In genomic region chr9:94540343-94541095, GRCm38 (mm10) we compare ENCODE assay signal across 9 mouse cellular contexts. TPM values are rescaled to one million over a fixed set of nuclear protein-coding genes. Genes with fewer than 3 reads are reported as not detected.
DNase-seq lines count a peak whose midpoint lies in the region; ATAC-seq and TF ChIP-seq lines count a peak whose summit lies in the region.
"Had no signal": no experiment of that assay in that cellular context is flagged by ENCODE, and none has a peak within 500 bp of the region (broad histone marks: within the 10 kb centered on the region; RNA-seq: fewer than 3 reads in every experiment).

No protein-coding gene starts in this region.

- 0 out of 4 replicates have a peak overlapping the region, but pooled peaks of 1 of the 2 experiments have one; percentile 79 for H3K4me3 ChIP-seq in heart, embryonic 14.5 days (ENCODE audit: control insufficient read depth in 1 of 2, insufficient read depth in 1 of 2, low read depth in 1 of 2, low read length in 2 of 2)
- peak overlapping the region; percentile 24 to 36; a peak in 2 of 4 replicates for H3K4me3 ChIP-seq in ES-E14 (ENCODE audit: insufficient read depth in 1 of 2, low read depth in 1 of 2, low read length in 2 of 2, poor library complexity in 1 of 2, severe bottlenecking in 1 of 2)
- H3K4me3 ChIP-seq in thymus, adult 2 months (ENCODE audit: control insufficient read depth, insufficient read depth, low read length): no peak overlapping the region

- DNase-seq in heart, postnatal 14 days: no peak
- peak; percentile 34 for DNase-seq in 3134 (ENCODE audit: extremely low read depth, insufficient read length, low spot score)
- DNase-seq in ES-E14 (ENCODE audit: low read depth, low spot score): no peak
- DNase-seq in liver: peak; percentile 74
- DNase-seq in thymus, adult 2 months: no peak
- DNase-seq in cerebellum, postnatal 36 days: no peak
- DNase-seq: kidney, postnatal 14 days; lung, postnatal 10 days had no signal

- TF ChIP-seq POLR2A in thymus, adult 2 months (IDR thresholded peaks at IDR 0.05; ENCODE audit: control insufficient read depth, extremely low read depth, insufficient read depth, low read length, poor library complexity): no peak

- intact Hi-C loops in heart, postnatal 14 days (cut with DNase I): no loop called here

- 42% methylated on average over 10 of the region's 10 CpGs for WGBS in heart, embryonic 14.5 days
- WGBS in thymus, adult 2 months: 52% methylated on average over 10 of the region's 10 CpGs

- no peaks in the 10 kb centered on the region for H3K36me3 ChIP-seq in heart, embryonic 14.5 days (ENCODE audit: control insufficient read depth, insufficient read depth, low read length)
- no peaks in the 10 kb centered on the region for H3K36me3 ChIP-seq in ES-E14 (ENCODE audit: control insufficient read depth, insufficient read depth, low read length, poor library complexity, severe bottlenecking)
- no peaks in the 10 kb centered on the region for H3K36me3 ChIP-seq in thymus, adult 2 months (ENCODE audit: control insufficient read depth, insufficient read depth, low read length)

- in situ Hi-C loops in ES-E14 (cut with MboI; ENCODE audit: low sequenced_read_pairs in 2 of 2, unreplicated experiment in 2 of 2): no loop called here

- no peaks in the 10 kb centered on the region for H3K27me3 ChIP-seq in heart, embryonic 14.5 days (ENCODE audit: control insufficient read depth, insufficient read depth, low read length)
- no peaks in the 10 kb centered on the region for H3K27me3 ChIP-seq in thymus, adult 2 months (ENCODE audit: control insufficient read depth, insufficient read depth, low read length)

- H3K4me2 ChIP-seq in heart, embryonic 14.5 days (ENCODE audit: low read length): peak overlapping the region; percentile 73

- H3K27ac ChIP-seq in heart, embryonic 14.5 days (replicated peaks in 1 of 2; ENCODE audit: control insufficient read depth in 1 of 2, insufficient read depth in 1 of 2, low read depth in 2 of 2, low read length in 2 of 2): no peak overlapping the region
- peak overlapping the region; percentile 83; the same call in 1 of the 2 replicates for H3K27ac ChIP-seq in ES-E14 (ENCODE audit: insufficient read depth, low read depth, low read length, poor library complexity, severe bottlenecking)
- no peak overlapping the region for H3K27ac ChIP-seq in thymus, adult 2 months (ENCODE audit: control insufficient read depth, insufficient read depth, low read length)

- TF ChIP-seq CTCF in thymus, adult 2 months (IDR thresholded peaks at IDR 0.05; ENCODE audit: borderline replicate concordance, control insufficient read depth, extremely low read depth, insufficient read depth, low read length, poor library complexity): no peak

- ATAC-seq in heart, embryonic 14.5 days (ENCODE audit: insufficient number of reproducible peaks, insufficient read depth, low FRiP score, low read depth): no peak

- no peak overlapping the region for H3K9ac ChIP-seq in heart, embryonic 14.5 days (ENCODE audit: low read length)
- H3K9ac ChIP-seq in ES-E14 (ENCODE audit: insufficient read depth, low read depth, low read length, poor library complexity, severe bottlenecking): peak overlapping the region; percentile 65; the same call in 1 of the 2 replicates

- no peaks in the 10 kb centered on the region for H3K9me3 ChIP-seq in heart, embryonic 14.5 days (ENCODE audit: control insufficient read depth, low read length)
- H3K9me3 ChIP-seq in ES-E14 (ENCODE audit: control insufficient read depth, insufficient read depth, low read depth, low read length): no peaks in the 10 kb centered on the region

- H3K4me1 ChIP-seq in heart, embryonic 14.5 days (ENCODE audit: control insufficient read depth in 2 of 2, insufficient read depth in 2 of 2, low read length in 2 of 2): peaks cover 0 to 4% of the 10 kb centered on the region in 2 experiments; a peak in 2 of 4 replicates
- H3K4me1 ChIP-seq in ES-E14 (ENCODE audit: control insufficient read depth in 2 of 2, insufficient read depth in 2 of 2, low read length in 2 of 2, poor library complexity in 1 of 2): peaks cover 0 to 8% of the 10 kb centered on the region in 2 experiments; a peak in 2 of 4 replicates
- peaks cover 2% of the 10 kb centered on the region; the same call in 1 of the 2 replicates for H3K4me1 ChIP-seq in thymus, adult 2 months (replicated peaks; ENCODE audit: control insufficient read depth, insufficient read depth, low read length)

TF ChIP-seq in ES-E14, 5 proteins besides CTCF, POLR2A, EP300 and RAD21:
- no peak for TF ChIP-seq ZC3H11A (IDR thresholded peaks at IDR 0.05; ENCODE audit: borderline replicate concordance, low read depth, low read length)
- TF ChIP-seq ZNF384 (IDR thresholded peaks at IDR 0.05; ENCODE audit: low read depth, low read length): no peak
- no peak for TF ChIP-seq CHD2 (IDR thresholded peaks at IDR 0.05; ENCODE audit: low read depth, low read length)
- TF ChIP-seq MAFK (IDR thresholded peaks at IDR 0.05; ENCODE audit: insufficient read depth, low read depth, low read length): peak; percentile 92
- no peak for TF ChIP-seq HCFC1 (IDR thresholded peaks at IDR 0.05; ENCODE audit: borderline replicate concordance, insufficient read depth, low read length)

RNA-seq across cellular contexts. Expression of gene 1190002N15Rik, which starts 2.6 kb away (rescaled TPM):
- polyA plus RNA-seq in heart, embryonic 14.5 days (2014; fragmentation: Nextera tagmentation; extraction: Ambion mirVana): 49.7 and 56.2 TPM in 2 replicates
- 10 to 100 TPM; 27.3 to 27.5 TPM for total RNA-seq in heart, postnatal 14 days (2021)
- 24.9 and 31.2 TPM in 2 replicates for total RNA-seq in ES-E14 (2012; rRNA removed)
- polyA plus RNA-seq in thymus, adult 2 months (2012; rRNA removed): 22.4 and 26.8 TPM in 2 replicates

Comparison
In these comparisons a context has a peak if more than half of its experiments do, and no peak if none do; other contexts are left out.
1. DNase-seq: peak in 3134 (single experiment) and liver (single experiment); none in heart, postnatal 14 days (0 of 2), ES-E14 (single experiment), thymus, adult 2 months (single experiment) and cerebellum, postnatal 36 days (0 of 2).